Mouse (Mus musculus): ENCODE measurements around the gene Banf1.

DNA sequence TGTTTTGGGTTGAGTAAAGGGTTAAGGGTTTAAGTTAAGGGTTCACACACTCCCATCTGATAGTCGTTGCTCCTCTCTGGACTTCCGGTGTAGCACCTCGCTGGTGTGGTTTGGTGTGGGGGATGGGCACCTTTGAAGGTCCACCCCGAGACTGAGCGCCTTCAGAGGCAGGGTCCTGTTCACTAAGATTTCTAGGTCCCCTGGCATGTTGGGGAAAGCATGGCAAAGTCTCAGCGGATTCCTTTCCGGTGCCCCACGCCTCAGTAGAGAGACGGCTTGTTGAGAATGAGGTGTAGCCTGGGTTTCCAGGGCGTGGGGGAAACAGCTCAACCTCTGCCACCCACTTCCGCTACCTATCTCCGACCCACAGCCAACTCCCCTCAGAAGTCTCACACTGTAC lies 22.7 kb upstream of the Banf1 start:
- TF ChIP-seq GATA1 (IDR thresholded peaks at IDR 0.05; ENCODE audit: low read length), result no peak
- TF ChIP-seq TAL1 (IDR thresholded peaks at IDR 0.05; ENCODE audit: low read length), result no peak
